Mouse (Mus musculus) MEL (cell line): ENCODE results near the gene Sppl3.

Experiments used
- EP300 ChIP-seq, 2 experiments: IDR thresholded peaks; 2 replicates each; pipeline ENCODE4 v1.6.1; 2011; ENCODE audit warnings: improper control_type of control experiment in 2 of 2, low read length in 2 of 2, low read depth in 1 of 2, mild to moderate bottlenecking in 1 of 2
- NRF1 ChIP-seq: IDR thresholded peaks from 2 replicates; pipeline ENCODE4 v1.6.1; 2014; ENCODE audit warnings: low read depth, mild to moderate bottlenecking, inconsistent platforms, low read length, improper control_type of control experiment, moderate library complexity; ENCODE audit not compliant: poor library complexity, insufficient read depth, severe bottlenecking
- POLR2A ChIP-seq, 2 experiments: IDR thresholded peaks; 2 replicates each; pipeline ENCODE4 v1.6.1; 2011 to 2012; ENCODE audit warnings: low read length in 2 of 2, mild to moderate bottlenecking in 2 of 2, control low read depth in 1 of 2, improper control_type of control experiment in 1 of 2, low read depth in 1 of 2, moderate library complexity in 1 of 2; ENCODE audit not compliant: control insufficient read depth in 1 of 2, insufficient read depth in 1 of 2, poor library complexity in 1 of 2
- POLR2AphosphoS2 ChIP-seq: IDR thresholded peaks from 2 replicates; pipeline ENCODE4 v1.6.1; 2011; ENCODE audit warnings: low read length, improper control_type of control experiment
- RAD21 ChIP-seq: IDR thresholded peaks from 2 replicates; pipeline ENCODE4 v1.6.1; 2011; ENCODE audit warnings: mild to moderate bottlenecking, low read depth, low read length, improper control_type of control experiment
- USF1 ChIP-seq: IDR thresholded peaks from 2 replicates; pipeline ENCODE4 v1.6.1; 2014; ENCODE audit warnings: low read depth, mild to moderate bottlenecking, inconsistent platforms, low read length, improper control_type of control experiment, moderate library complexity
- ZNF384 ChIP-seq: IDR thresholded peaks from 2 replicates; pipeline ENCODE4 v1.6.1; 2012; ENCODE audit warnings: low read depth, mild to moderate bottlenecking, inconsistent platforms, low read length, improper control_type of control experiment

DNA sequence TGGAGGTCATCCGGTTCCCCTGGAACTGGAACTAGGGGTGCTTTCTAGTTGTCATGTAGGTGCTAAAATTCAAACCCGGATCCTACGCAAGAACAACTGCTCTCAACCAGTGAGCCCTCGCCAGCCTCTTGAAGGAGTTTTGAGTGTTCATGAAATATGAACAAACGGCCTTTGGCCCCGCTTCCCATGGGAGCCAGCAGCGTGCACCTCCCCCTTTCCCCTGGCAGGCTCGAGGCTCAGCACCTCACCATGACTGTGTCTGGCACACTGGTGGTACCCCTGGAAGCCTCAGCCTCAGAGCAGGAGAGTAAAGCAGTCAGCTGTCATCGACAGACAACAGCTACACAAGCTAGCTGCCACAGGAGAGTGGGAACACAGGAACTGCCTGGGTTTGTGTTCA, 89.1 kb downstream of the Sppl3 start:
- TF ChIP-seq POLR2A (IDR thresholded peaks at IDR 0.05; ENCODE audit: control insufficient read depth in 1 of 2, insufficient read depth in 1 of 2, low read depth in 1 of 2, low read length in 2 of 2, poor library complexity in 1 of 2) (no peak), POLR2AphosphoS2 (no peak), RAD21 (no peak), NRF1 (no peak), ZNF384 (no peak), USF1 (no peak), EP300 (IDR thresholded peaks at IDR 0.05; ENCODE audit: low read depth in 1 of 2, low read length in 2 of 2) (no peak)
